Mouse (Mus musculus) effector memory CD4-positive, alpha-beta T cell, adult 7 months (primary cell): ENCODE data around the gene Ccdc24. TPM values are rescaled to one million over a fixed set of nuclear protein-coding genes. Genes with fewer than 3 reads are reported as not detected.

Experiments used
- polyA plus RNA-seq: library from polyadenylated mRNA; unstranded; fragments of 100-300 nt; shearing (Covaris generic); gene quantifications from one replicate; pipeline ENCODE4 v1.2.1, GENCODE M21; 2017

The Ccdc24 gene
- not detected for polyA plus RNA-seq

GRCm38 (mm10) chr4:117872471-117872886 is at the start of gene Ccdc24:
TSS of gene Ccdc24 (minus strand) at chr4:117872557.

GRCm38 (mm10) chr4:117914591-117915442 is 42.5 kb upstream of the Ccdc24 start, which contains the start of gene Ipo13:
TSS of gene Ipo13 (minus strand) at chr4:117914999.

GRCm38 (mm10) chr4:117891738-117892161 is 19.4 kb upstream of the Ccdc24 start, which contains the start of gene Dph2:
TSS of gene Dph2 (minus strand) at chr4:117892032.

GRCm38 (mm10) chr4:117887133-117887532 is 14.8 kb upstream of the Ccdc24 start, which contains the start of gene Atp6v0b:
TSS of gene Atp6v0b (minus strand) at chr4:117887333.

GRCm38 (mm10) chr4:117882701-117883691 is 10.6 kb upstream of the Ccdc24 start, which contains the start of gene B4galt2:
TSS of gene B4galt2 (minus strand) at chr4:117883487.

GRCm38 (mm10) chr4:117834457-117834844 is 37.9 kb downstream of the Ccdc24 start, which contains the start of gene Slc6a9:
TSS of gene Slc6a9 (plus strand) at chr4:117834506.

Other genes starting within 250 kb of the Ccdc24 start
- 24.5 TPM for gene Dmap1, start 190.3 kb downstream of the Ccdc24 start, polyA plus RNA-seq
- gene Gm12845, start 148.1 kb downstream of the Ccdc24 start, polyA plus RNA-seq = not detected
- gene Klf17, start 106.9 kb downstream of the Ccdc24 start, polyA plus RNA-seq = 0.16 TPM
- gene Slc6a9, start 38.1 kb downstream of the Ccdc24 start, polyA plus RNA-seq = 0.87 TPM
- gene B4galt2, start 10.9 kb upstream of the Ccdc24 start, polyA plus RNA-seq = not detected
- 186 TPM for gene Atp6v0b, start 14.8 kb upstream of the Ccdc24 start, polyA plus RNA-seq
- gene Dph2, start 19.5 kb upstream of the Ccdc24 start, polyA plus RNA-seq = 15.7 TPM
- gene Ipo13, start 42.4 kb upstream of the Ccdc24 start, polyA plus RNA-seq = 25.4 TPM
- gene Artn, start 57.2 kb upstream of the Ccdc24 start, polyA plus RNA-seq = not detected